Mouse (Mus musculus): ENCODE results near the gene Mef2a.
A peak's percentile ranks its signal among the peaks of the same experiment; 100 is the strongest.

Gene Mef2a

DNA sequence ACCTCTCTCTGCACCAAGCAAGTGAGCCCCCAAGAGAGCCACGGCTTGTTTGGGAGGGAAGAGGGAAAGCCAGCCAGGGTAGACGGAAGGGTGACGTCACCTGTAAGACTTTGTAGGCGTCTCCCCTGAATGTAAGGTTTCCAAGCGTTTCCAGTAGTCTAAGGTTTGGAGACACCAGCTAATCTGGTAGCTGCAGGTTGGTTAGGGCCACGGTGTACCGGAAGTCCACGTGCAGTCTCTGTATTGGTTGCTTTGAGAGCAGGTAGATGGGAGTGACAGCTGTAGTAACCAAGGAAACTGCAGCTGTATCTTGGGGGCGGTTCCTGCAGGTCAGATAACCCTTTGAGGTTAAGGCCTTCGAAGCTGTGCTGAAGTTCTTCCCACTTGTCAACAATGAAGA lies 166.2 kb downstream of the Mef2a start:
- DNase-seq, result no peak

DNA sequence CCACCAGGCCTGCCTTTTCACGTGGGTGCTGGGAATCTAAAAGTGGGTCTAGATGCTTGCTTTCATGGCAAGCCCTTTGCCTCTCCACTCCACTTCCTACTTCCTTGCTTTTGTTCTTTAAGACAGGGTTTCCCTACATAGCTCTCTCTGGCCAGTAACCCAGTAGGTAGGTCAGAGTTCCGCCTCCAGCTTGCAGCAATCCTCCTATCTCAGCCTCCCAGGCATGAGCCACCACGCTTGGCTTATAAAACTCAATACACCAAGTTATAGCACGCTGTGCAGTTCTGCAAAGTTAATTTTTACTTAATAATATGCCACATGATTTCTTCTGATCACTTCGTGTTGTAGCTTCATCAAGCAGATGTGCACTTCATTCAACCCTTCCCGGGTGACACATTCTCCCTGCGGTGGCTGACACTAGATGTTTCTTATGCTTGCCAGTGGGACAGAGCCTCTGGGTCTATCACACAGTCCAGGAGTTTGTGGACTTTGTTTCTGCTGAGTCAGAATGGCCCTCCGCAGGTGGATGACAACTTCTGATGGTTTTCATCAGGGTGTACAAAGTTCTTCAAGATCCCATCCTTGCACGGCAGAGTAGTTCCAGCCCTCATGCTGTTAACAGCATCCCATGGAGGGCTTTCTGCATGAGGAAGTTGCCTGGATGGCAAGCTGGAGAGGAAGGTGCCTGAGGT lies 166.8 kb downstream of the Mef2a start:
- peak; percentile 82 for DNase-seq

DNA sequence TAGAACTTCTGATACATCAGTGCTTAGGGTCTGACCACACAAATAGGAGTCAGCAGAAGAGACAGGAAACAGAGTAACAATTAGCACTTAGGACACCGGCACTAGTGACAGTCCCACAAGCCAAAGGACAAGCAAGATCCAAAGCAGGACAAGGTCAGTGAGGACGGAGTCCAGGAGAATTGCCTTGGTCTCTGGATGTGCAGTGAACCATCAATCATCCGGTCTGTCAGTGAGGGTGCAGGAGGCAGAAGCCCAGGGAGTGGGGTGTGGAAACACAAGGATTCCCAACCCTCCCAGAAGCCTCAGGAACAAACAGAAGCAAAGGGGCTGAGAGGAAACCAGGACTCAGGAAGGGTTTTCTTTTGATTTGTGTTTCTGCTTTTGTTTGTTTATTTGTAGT lies 169.0 kb downstream of the Mef2a start:
- no peak for DNase-seq

DNA sequence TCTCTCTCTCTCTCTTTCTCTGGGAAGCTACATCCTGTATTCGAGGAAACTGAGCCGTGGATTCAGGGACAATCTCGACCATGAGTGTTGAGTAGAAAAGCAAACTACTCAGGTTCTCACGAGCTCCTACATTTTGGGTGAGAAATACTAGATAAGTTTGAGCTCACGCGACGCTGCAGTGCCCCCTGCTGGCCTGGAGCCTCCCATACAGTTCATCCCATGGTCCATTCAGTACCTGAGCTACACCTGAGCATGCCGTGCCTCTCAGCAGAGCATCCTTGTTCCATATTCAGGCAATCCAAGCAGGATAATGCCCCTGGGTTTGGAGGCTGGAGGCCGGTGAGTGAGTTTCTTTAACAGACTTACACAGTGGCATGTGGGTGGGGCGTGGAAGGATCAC lies 173.2 kb downstream of the Mef2a start:
- peak; percentile 71 for DNase-seq

DNA sequence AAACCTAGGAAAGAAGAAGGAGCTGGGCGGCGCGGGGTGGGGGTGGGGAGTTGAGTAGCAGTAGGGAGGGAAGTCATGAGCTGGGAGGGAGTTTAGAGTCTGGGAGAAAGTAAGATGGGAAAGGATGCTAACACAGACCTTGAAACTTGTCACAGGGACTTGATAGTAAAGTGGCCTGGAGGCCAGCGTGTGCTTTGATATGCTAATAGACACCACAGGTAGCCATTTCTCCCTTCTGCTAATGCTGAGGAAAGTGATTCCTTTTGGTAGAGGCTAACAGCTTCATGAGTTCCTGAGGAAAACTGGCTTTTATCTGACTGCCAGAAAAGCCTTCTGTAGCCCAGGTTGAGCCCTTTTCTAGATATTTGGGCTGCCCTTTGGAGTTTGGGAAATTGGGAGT lies 188.9 kb downstream of the Mef2a start:
- DNase-seq, result no peak
